Mouse (Mus musculus) heart, embryonic 10.5 days (tissue): Measurements from ENCODE around the gene Psat1. TPM values are rescaled to one million over a fixed set of nuclear protein-coding genes. Genes with fewer than 3 reads are reported as not detected.

Source experiments
- DNase-seq: peaks from one replicate; pipeline ENCODE4 v3.0.0-alpha.2; 2017; ENCODE audit warnings: low spot score
- H3K27ac ChIP-seq: fragments of 300-500 bp; sonication (generic); 2 replicates; pipeline ENCODE4 v1.5.1; 2016; ENCODE audit warnings: mild to moderate bottlenecking
- H3K27me3 ChIP-seq: fragments of 300-500 bp; sonication (generic); 2 replicates; pipeline ENCODE4 v1.6.1; 2016; ENCODE audit warnings: mild to moderate bottlenecking; ENCODE audit not compliant: poor library complexity, insufficient read depth, severe bottlenecking
- H3K36me3 ChIP-seq: fragments of 300-500 bp; sonication (generic); 2 replicates; pipeline ENCODE4 v1.6.1; 2016; ENCODE audit warnings: mild to moderate bottlenecking, moderate library complexity
- H3K4me1 ChIP-seq: fragments of 300-500 bp; sonication (generic); 2 replicates; pipeline ENCODE4 v1.6.1; 2016; ENCODE audit warnings: mild to moderate bottlenecking
- H3K4me3 ChIP-seq: fragments of 300-500 bp; sonication (generic); 2 replicates; pipeline ENCODE4 v1.5.1; 2016; ENCODE audit warnings: mild to moderate bottlenecking, moderate library complexity
- H3K9me3 ChIP-seq: fragments of 300-500 bp; sonication (generic); 2 replicates; pipeline ENCODE4 v1.6.1; 2016; ENCODE audit warnings: mild to moderate bottlenecking, moderate library complexity
- WGBS: fragments of 180-500 bp; shearing (Covaris S2); methylation state at CpG from one replicate; pipeline ENCODE4 v1.1.7; 2016; 5-methylcytosine and 5-hydroxymethylcytosine counted together
- polyA plus RNA-seq: library from polyadenylated mRNA; unstranded; fragments of >200 nt; fragmentation: Nextera tagmentation; extraction: Ambion mirVana; gene quantifications from 2 replicates; pipeline ENCODE4 v1.2.1, GENCODE M21; 2016

The Psat1 gene
- polyA plus RNA-seq, 1 experiment from 2014 or later: 88.5 TPM

DNA sequence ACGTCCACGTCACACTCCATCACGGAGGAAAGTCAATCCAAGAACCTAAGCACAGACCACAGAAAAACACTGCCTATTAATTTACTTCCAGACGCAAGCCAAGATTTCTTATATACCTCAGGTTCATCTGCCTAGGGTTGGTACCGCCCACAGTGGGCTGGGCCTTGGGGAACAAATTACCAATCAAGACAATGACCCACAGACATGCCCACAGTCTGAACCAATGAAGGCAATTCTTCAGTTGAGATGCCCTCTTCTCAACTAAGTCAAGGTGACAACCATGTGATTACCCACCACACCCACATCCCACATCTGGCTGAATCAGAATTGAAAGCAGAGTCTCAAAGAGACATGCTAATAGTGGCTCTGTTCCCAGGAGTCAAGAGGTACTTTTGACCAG, 67.9 kb downstream of the Psat1 start:
- H3K27ac ChIP-seq: no peak overlapping the region
- no peaks in the 10 kb centered on the region for H3K9me3 ChIP-seq
- H3K27me3 ChIP-seq: no peaks in the 10 kb centered on the region
- no peaks in the 10 kb centered on the region for H3K4me1 ChIP-seq
- no peaks in the 10 kb centered on the region for H3K36me3 ChIP-seq
- DNase-seq: no peak
- no peak overlapping the region for H3K4me3 ChIP-seq
- WGBS: 90% methylated on average over 5 of the region's 5 CpGs

- peak; percentile 20 for DNase-seq
- H3K27ac ChIP-seq: no peak overlapping the region
- WGBS: 34% methylated on average over 7 of the region's 7 CpGs
Measured at GRCm38 (mm10) chr19:15868865-15869698, 78.1 kb downstream of the Psat1 start.

GRCm38 (mm10) chr19:15866851-15867250, 80.3 kb downstream of the Psat1 start:
- 72% methylated on average over 4 of the region's 4 CpGs for WGBS
- peak; percentile 24 for DNase-seq

More at GRCm38 (mm10) chr19:15868865-15869698, 78.1 kb downstream of the Psat1 start:
- H3K4me1 ChIP-seq: no peaks in the 10 kb centered on the region
- H3K9me3 ChIP-seq: no peaks in the 10 kb centered on the region
- no peak overlapping the region for H3K4me3 ChIP-seq
- H3K36me3 ChIP-seq: no peaks in the 10 kb centered on the region
- no peaks in the 10 kb centered on the region for H3K27me3 ChIP-seq

DNA sequence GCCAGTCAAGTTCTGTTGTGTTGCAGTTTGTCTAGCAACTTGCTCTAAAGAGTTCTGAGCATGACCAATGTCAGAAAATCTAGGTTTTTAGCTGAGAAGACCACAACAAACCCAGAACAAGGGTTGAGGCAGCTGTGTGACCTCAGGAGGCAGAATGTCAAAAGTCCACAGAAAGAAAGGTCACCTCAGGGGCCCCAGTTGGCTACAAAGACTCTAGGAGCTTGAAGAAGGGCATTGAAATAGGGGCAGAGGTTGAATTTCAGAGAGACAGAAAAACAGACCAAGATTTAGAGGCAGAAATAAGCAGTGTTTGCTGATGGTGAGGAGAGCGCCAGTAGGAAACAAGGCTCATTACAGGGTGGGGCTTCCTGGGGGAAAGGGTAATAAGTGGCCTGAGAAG, 81.0 kb downstream of the Psat1 start:
- H3K9me3 ChIP-seq: no peaks in the 10 kb centered on the region
- WGBS: 89% methylated on average over 1 of the region's 1 CpGs

More at GRCm38 (mm10) chr19:15866851-15867250, 80.3 kb downstream of the Psat1 start:
- no peaks in the 10 kb centered on the region for H3K27me3 ChIP-seq
- H3K4me1 ChIP-seq: no peaks in the 10 kb centered on the region
- no peaks in the 10 kb centered on the region for H3K36me3 ChIP-seq
- H3K9me3 ChIP-seq: no peaks in the 10 kb centered on the region
- no peak overlapping the region for H3K4me3 ChIP-seq
- no peak overlapping the region for H3K27ac ChIP-seq

DNA sequence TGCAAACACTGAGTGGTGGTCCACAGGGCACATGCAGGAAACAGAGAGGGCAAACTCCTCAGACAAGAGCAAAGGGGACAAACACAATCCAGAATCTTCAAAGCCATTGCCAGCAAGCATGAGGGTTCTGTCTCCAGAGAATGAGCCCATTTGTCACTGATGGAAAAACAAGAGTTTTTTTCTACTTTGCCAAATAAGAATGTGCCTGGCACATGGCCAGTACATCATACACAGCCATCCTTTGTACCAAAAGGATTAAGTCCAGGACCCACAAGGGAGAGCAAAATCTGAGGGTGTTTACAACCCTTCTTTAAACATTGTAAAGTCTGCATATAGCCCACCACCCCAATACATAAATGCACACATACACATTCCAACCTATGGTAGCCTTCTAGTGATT, 81.7 kb downstream of the Psat1 start:
- Histone ChIP-seq H3K36me3 (no peaks in the 10 kb centered on the region), H3K9me3 (no peaks in the 10 kb centered on the region), H3K27ac (no peak overlapping the region), H3K4me3 (no peak overlapping the region), H3K4me1 (no peaks in the 10 kb centered on the region), H3K27me3 (no peaks in the 10 kb centered on the region)
- peak; percentile 5 for DNase-seq

More for the DNA sequence above, 81.0 kb downstream of the Psat1 start:
- peak; percentile 11 for DNase-seq
- H3K27ac ChIP-seq: no peak overlapping the region
- no peaks in the 10 kb centered on the region for H3K27me3 ChIP-seq
- no peak overlapping the region for H3K4me3 ChIP-seq
- no peaks in the 10 kb centered on the region for H3K4me1 ChIP-seq
- H3K36me3 ChIP-seq: no peaks in the 10 kb centered on the region

DNA sequence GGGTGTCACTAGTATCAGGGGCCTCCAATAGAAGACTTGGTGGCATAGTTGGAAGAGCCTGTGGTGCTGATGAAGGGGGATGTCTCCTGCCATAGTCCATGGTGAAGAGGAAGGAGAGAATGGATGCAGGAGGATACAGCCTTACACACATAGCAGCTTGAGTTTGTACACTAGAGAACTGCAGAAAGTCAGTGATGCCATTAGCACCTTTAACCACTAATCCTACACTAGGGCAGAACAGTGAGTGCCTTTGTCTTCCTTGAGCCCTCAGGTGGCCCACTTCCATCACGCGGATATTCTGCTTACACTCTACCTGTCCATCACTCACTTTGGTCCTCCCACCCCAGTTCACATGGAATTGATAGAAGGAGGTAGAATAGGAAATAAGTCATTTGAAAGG, 83.0 kb downstream of the Psat1 start:
- Histone ChIP-seq H3K27me3 (no peaks in the 10 kb centered on the region), H3K27ac (no peak overlapping the region), H3K9me3 (no peaks in the 10 kb centered on the region), H3K4me1 (no peaks in the 10 kb centered on the region), H3K4me3 (no peak overlapping the region), H3K36me3 (no peaks in the 10 kb centered on the region)
- WGBS: 88% methylated on average over 2 of the region's 2 CpGs
- no peak for DNase-seq

- no peaks in the 10 kb centered on the region for H3K4me1 ChIP-seq
- no peak overlapping the region for H3K27ac ChIP-seq
- no peak overlapping the region for H3K4me3 ChIP-seq
- no peaks in the 10 kb centered on the region for H3K27me3 ChIP-seq
- no peak for DNase-seq
- no peaks in the 10 kb centered on the region for H3K9me3 ChIP-seq
- no peaks in the 10 kb centered on the region for H3K36me3 ChIP-seq
- WGBS: 83% methylated on average over 5 of the region's 5 CpGs
Measured at GRCm38 (mm10) chr19:15855379-15855778, 91.8 kb downstream of the Psat1 start.

Other genes with a start within 250 kb of the Psat1 start
- 21.1 and 27.4 TPM in 2 replicates for gene Cep78, start 37.7 kb upstream of the Psat1 start, polyA plus RNA-seq
- 14.6 and 18.9 TPM in 2 replicates for gene Gnaq, start 185.5 kb upstream of the Psat1 start, polyA plus RNA-seq